Mouse (Mus musculus) thymus, postnatal 0 days (tissue): ENCODE measurements around the gene BC016579. TPM values are rescaled to one million over a fixed set of nuclear protein-coding genes. Genes with fewer than 3 reads are reported as not detected.

Source experiments
- DNase-seq: peaks from one replicate; pipeline ENCODE4 v3.0.0-alpha.2; 2015; ENCODE audit warnings: low spot score
- polyA plus RNA-seq: library from polyadenylated mRNA; unstranded; fragments of >200 nt; fragmentation: Nextera tagmentation; extraction: Ambion mirVana; gene quantifications from 2 replicates; pipeline ENCODE4 v1.2.1, GENCODE M21; 2015

BC016579 gene
- polyA plus RNA-seq = 0.28 and 0.34 TPM in 2 replicates

DNA sequence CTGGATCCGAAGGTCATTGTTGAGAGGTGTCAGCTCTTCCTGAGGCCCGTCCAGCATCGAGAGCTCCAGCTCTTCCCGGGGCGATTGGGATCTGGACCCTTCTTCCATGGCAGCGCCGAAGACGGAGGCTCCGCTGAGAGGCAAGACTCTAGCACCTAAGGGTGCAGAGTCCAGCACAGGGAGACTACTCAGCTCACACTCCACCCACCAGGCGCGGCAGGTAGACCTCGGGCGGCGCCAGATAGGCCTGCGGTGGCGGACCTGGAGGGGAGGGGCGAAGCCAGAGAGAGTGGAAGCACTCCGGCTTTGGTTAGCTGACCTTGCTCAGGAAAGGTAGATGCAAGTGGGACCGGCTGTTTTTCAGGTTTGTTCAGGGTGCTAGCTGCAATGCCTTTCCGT is at the start of gene BC016579:
Gene BC016579, minus strand, starts transcription at position 135 of the 399 bp plus-strand sequence.
- no peak for DNase-seq

DNA sequence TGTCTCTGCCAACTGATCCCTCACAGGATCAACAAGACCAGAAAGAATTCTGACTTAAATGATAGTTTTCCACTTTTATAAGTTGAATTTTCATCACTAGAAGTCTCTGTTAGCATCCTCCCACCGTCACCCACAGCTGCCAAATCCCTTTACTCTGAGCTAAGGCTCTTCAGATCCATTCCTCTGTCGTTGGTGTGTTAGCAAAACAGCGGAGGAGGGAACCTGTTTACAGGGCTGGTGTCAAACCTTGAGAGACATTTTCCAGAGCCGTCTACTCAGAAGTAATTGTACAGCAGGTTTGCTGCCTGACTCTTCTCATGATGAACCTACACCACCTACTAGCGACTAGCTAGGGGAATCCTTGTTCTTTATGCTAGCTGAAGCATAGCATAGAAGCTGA is 45.4 kb upstream of the BC016579 start:
- no peak for DNase-seq

DNA sequence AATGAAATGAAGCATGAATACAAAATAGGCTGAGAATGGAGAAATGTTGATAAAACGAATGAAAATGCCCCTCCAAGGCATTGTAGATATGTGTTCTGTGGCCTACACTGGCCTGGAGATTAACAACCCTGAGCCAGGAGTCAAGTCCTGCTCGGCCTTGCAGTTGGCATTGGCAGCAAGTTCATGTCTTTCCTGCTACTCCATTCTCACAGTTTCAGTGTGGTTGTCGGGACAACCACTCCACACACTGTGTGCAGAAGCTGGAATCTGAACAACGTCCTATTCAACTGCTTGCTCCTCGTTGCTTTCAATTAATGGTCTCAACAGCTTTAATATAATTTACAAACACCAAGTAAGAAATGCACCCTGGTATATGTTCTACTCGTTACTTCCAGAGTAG is 44.1 kb upstream of the BC016579 start:
- DNase-seq = no peak

DNA sequence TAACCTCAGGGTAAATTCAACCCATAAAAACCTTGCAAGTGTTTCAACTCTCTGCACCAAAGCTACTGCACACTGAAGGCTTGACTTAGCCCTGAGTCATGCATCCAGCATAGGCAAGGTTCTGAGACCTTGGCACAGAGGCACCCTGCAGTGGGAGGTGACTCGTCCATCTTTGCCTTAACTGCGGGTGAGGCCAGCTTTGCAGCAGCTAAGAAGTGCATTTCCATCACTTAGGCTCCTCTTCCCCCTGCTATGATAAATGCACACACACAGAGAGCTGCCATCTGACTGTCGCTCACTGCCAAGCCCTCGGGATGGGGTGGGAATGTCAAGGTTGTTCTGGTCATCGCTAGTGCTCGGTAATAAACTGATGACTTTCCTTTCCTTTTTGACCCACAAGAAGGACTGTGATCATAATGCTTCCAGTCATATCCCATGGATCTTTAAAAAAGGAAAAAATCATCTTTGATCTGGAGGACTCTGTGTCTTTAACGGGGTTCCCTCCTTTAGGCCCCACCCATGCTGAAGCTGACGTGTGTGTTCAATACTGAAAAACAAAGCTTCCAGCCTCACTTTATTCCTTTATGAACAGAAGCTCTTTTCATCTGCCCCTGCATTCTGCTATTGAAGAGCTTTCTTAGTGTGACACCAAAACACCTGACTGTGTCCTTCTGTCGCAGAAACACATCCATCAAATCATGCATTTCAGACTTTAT is 41.7 kb upstream of the BC016579 start:
- no peak for DNase-seq

DNA sequence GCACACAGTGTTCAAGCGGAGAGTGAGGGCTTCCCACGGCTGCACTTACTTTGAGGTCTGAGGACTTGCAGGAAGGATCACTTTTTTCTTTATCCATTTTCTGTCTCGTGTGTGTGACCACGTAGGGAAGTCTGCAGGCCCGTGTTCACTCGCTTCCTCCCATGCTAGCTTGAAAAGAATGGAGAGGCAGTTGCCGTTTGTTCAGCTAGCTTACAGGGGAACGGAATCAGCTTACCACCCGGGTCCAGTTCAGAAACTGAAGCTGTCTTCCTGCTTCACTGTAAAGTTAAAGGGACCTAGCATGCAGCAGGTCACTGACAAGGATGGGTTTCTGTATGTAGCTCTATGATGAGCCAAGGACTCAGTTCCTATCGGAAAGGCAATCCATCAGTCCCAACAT is 39.7 kb upstream of the BC016579 start, which contains the start of gene Tmprss7:
Gene Tmprss7, minus strand, starts transcription at position 101 of the 400 bp plus-strand sequence.
- no peak for DNase-seq

DNA sequence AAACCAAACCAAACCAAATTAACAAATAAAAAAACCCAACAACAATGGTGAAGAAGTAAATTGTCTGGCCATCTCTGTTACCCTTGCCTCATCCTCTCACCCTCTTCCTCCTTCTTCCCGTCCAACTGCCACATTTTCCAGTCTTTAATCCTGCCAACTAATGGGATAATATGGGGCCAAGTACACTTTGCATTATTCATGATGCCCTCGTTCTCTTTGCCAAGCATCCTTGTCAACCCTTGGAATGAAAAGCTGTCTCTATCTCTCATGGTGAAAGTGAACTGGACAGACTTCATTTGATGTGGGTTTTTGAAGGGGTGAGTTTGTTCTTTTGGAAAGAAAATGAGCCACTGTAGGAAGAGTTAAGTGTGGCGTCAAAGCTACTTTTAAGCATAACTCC is 39.0 kb upstream of the BC016579 start:
- no peak for DNase-seq

DNA sequence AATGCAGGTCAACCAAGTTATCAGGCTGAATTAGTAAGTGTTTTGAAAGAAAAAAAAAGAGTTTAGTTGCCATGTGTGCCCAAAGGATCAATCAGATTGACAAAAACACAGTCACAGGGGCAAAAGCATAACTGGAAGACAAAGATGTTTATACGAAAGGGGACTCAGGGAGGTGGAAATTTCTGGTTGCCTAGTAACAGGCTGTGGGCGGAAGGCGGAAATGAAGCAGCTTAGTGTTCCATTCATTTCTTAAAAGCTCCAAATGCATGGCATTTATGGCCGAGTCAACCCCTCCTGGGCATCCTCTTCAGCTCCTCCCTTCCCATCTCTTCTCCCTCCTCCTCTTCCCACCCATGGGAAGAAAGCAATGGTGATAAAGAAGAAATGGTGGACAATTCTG is 36.3 kb upstream of the BC016579 start:
- no peak for DNase-seq

DNA sequence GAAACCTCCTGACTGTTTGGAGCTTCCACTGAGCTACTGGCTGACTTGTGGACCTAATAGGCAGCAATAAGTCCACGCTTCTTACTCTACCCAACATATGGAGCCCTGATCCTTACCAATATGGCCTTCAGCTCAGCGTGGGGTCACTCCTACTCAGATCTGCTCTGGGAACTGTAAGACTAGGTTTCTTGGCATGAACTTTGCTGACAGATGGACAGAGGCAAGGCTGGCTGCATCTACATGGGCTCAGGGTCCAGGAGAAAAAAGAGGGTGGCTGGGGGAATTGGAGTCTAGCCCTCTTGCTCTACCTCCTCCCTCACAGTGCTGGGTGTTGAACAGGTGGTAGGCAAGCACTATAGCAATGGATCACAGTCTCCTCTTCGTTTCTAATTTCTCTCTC is 33.0 kb upstream of the BC016579 start:
- DNase-seq = no peak

DNA sequence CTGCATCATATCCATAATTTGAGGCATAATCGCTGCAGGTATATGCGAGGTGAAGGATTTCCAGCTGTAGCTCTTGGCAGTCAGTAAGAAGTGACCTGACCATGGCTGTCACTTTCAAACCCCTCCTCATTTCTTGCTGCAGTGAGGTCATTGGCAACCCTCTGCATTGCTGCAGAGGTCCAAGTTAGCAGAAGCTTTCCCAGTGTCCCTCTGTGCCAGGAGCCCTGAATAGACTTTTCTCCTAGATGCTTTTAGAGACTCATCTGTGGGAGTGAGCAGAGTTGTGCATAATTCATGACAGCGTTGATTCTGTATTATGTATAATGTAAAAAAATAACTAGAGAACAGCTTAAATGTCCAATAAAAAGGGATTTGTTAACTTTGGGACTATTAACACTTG is 31.4 kb upstream of the BC016579 start:
- DNase-seq = no peak

DNA sequence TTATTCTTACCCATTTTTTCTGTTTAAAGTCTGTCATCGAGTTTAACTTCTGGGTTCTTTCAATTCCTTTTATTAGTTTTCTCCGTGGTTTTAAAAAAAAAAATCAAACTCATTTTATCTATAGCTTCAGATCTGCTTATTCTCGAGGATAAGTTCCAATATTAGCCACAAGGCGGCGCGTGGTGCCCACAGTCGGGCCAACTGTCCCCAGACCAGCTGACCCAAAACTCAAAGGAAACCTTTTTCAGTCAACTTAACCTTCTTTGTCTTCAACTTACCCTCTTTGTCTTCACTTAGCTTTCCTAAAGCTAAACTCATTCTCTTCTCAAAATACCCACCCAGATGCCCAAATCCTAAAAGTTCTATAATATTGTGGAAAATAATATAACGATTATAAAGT is 30.9 kb upstream of the BC016579 start:
- DNase-seq = no peak

DNA sequence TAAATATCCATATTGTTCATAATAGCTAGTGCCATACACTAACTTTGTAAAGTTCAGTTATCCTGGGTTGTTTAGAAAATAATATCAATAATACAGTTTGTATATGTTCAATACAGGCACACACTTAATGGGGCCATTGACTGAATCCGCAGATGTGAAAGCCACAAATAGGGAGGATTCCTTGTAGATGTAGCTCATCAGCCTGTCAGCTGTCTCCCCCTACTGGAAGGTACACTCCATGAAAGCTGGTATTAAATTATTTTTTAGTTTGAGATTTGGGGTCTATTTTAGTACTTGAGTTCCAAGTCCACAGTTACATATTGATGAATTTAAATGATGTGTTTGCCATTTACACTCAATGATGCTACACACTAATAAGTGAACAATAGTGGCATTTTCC is 22.6 kb upstream of the BC016579 start:
- DNase-seq = peak; percentile 24

DNA sequence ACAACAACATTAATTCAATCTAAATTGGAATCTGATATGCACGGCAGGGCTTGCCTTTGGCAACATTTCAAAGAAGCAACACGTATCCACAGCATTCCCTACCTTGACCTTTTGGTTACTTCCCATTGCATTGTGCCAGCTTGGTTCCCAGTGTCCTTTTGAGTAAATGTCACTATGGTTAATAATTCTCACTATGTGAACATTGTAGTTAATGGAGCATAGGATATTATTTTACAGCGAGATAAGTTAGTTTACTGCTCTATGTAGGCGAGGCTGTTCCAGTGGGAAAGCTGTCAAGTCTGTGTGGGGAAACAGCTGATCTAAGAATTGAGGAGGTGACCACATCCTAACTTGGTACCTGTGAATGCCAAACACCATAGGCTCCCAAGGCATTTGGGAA is 16.1 kb upstream of the BC016579 start:
- no peak for DNase-seq

DNA sequence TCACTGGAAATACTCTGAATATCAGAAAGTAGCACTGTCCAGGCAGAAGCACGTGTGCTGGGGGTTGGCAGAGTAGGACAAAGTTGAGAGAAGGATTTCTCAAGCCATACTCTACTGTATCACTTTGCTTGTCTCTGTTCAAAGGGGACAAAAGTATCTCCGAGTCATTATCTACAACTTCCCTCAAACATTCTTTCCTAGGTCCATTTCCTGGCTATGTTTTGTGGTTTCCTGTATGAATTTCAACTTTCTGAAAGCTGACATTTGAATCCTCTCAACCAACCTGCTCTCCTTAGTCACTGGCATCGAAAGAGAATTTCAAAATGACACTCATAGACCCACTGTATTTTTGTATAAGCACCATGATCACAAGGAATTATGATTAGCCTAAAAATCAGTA is 14.3 kb upstream of the BC016579 start:
- no peak for DNase-seq

DNA sequence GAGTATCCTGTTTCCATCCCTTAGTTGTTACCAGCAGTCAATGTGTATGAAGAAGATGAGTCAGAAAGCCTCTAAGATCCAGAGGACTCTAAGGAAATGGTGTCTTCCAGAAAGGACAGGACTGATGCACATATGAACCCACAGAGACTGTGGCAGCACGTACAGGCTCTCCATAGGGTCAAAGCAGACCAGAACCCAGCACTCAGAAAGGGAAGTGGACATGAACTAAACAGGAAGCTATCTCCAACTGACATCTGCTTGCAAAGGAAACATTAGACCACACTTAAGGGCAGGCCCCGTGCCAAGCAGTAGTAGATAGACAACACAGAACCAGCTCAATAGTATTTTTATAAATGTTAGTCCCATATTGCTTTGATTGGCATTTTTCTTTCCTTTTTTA is 12.3 kb upstream of the BC016579 start:
- peak; percentile 14 for DNase-seq

DNA sequence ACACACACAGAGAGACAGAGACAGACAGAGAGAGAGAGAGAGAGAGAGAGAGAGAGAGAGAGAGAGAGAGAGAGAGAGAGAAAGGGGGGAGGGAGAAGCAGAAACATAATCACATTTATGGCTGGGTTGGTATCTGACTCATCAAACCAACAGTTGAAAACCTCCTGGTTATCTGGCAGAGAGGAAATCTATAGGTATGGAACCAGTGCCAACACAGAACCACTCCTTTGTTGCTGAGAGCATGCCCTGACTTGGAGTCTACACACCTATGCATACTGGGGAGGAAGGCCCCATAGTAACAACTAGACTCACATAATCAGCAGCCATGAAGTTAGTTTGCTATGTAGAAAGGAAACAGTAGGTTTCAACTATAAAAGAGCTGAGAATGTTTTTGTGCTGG is 8.5 kb upstream of the BC016579 start:
- no peak for DNase-seq

DNA sequence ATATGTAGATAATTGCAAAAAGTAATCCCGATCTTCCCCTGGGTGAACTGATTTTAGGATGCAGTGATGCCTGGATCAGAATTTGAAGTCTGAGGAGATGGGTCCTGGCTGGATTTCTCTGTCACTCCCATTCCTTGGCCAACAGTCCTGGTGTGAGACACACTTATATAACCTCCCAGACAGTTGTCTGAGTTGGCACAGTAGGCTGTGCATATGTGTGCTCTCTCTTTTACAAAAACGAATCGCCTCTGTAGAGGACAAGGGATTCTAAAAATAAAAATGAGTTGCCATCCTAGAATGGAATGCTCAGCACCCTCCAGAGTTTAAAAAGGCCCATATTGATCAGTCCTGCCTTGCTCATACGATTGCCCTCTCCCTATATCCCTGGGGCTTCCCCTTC is 5.7 kb upstream of the BC016579 start:
- no peak for DNase-seq

DNA sequence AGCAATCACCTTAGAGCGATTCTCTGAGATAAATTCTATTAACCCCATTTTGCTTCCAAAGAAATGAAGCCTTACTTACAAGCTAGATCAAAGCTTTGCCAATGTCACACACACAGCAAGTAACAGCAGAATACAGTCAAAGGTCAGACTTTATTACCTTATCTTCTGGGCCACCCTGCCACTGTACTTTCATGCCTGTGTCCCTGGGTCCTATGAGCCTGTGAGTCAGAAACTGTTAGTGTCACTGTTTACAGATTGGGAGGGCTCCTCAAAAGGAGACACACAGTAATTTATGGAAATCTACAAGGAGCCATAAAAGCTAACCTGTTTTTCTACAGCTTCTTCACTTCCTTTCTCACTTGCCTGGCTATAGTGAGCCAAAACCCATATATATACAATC is 4.4 kb upstream of the BC016579 start:
- no peak for DNase-seq

DNA sequence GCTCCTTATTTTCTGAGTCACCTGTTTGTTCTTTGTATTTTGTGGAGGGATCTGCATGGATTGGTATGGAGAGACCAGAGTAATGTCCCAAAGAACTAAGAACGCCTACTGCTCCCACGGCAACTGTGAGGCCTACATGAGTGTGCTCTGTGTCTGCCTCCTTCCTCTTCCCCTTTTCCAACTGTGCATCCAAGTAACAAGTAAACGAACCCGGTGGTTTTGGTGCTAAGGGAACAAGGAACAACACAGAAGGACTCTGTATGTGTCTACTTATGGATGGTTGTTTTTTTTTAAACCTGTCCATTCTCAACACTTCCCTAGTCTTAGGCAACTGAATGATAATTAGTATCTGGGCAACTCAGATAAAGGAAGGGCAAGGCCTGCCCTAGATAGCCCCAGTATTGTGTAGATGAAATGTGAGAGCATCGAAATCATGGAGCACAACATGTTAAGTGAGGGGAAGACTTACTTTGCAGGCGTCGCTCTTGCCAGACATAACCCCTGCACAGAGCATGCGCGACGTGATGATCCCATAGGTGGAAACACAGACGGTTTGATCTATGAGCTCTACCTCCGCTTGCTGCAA is 3.8 kb upstream of the BC016579 start:
- no peak for DNase-seq

DNA sequence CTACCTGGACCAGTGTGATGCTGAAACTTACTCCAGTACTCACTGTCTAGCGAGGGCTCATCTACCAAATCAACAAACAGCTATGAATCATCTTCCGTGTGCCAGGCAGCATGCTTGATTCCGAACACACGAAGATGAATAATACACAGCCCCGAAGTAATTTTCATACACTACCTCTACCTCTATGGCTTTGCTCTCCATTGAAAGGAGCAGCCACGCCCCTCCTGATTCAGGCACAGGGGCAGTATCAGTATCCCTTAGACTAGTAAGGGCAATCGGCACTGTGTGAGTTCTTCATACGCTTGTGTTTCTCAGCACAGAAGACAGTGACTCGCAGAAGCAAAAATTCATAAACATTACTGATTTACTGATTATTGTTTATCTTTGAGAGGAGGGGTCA is 597 bp upstream of the BC016579 start:
- no peak for DNase-seq

DNA sequence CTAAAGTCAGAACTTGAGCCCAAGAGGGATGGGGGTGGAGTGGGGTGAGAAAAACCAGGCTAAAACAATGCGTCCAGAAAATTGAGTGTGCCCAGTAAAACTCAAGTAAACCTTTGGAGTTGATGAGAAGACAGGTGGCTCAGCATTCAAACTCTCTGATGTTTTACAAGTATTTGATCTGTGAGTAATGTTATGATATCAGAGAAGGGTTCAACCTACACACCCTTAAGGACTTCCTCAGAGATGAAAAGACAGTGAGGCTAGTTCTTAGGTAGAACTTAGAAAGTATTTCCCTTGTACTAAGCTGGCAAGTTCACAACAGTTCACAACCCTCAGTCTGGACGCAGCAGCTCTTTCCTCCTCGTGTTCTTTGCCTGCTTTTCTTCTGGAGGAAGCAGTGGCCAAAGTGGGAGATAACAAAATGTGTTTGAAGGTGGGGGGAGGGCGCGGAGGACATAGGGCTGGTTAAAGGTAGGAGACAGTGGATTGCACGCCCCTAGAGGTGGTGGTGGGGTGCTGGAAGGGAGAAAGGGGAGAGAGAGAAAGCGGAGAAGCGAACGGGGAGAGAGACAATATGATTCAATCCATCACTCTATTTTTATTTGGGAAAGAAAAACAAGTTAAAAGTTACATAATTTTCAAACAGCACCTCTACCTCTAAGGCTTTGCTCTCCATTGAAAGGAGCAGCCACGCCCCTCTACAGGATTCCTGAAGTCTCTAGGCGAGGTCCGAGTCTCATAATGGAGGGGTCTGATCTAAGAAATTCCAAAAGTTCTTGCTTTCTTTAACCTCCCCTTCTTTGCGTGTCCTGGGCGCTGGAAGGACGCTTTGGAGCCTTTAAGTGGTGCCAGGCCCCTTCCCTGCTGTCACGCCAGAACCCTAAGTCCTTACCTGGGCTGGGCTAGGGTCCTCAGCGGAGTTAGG is 597 bp downstream of the BC016579 start:
- peak; percentile 11 for DNase-seq

DNA sequence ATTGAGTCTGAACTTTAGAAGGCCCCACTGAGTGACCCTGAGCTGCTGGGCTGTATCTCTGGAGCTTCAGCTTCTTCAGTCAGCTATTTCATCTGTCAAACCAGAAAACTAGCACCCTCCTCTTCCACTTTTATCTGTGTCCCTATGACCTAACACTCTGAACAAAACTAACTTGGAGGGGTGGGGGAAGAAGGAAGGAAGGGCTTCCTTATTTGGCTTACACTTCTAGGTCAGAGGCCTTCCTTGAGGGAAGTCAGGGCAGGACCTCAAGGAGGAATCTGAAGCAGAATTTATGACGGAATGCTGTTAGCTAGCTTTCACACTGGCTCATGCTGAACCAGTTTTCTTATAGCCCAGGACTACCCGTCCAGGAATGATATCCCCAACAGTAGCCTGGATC is 2.4 kb downstream of the BC016579 start:
- no peak for DNase-seq

DNA sequence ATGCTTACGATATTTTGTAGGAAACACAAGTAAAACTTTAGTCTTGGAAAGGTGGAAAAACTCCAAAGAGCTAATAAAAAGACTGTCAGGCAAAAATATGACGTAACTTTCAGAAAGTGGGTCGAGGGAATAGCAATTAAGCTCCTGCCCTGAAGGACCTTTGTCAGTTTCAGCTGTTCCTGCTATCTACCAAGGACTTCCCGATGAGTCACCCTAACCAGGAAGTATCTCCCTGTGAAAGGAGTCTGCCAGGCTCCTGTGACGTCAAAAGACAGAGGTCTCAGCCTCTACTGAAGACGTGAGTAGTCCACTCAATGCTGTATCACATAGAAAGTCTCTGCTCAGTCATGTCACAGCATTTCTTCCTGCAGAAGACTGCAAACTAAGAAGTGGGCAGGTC is 9.5 kb downstream of the BC016579 start:
- DNase-seq = no peak
